Mouse (Mus musculus) limb, embryonic 14.5 days (tissue): ENCODE data around the gene Lgals1. TPM values are rescaled to one million over a fixed set of nuclear protein-coding genes. Genes with fewer than 3 reads are reported as not detected.

Source experiments
- ATAC-seq: fragments of 200-750 bp; cut with Nextera tagmentation; 2 replicates; pipeline ENCODE4 v1.8.0; 2017; ENCODE audit warnings: low read depth, moderate number of reproducible peaks, moderate TSS enrichment; ENCODE audit not compliant: low FRiP score
- DNase-seq: peaks from one replicate; pipeline ENCODE4 v3.0.0-alpha.2; 2015; ENCODE audit warnings: low spot score
- H3K27ac ChIP-seq: fragments of 300-500 bp; sonication (generic); replicated peaks from 2 replicates; pipeline ENCODE4 v1.5.1; 2014; ENCODE audit warnings: low read depth, mild to moderate bottlenecking, low read length, moderate library complexity, mixed read lengths
- H3K27me3 ChIP-seq: fragments of 300-500 bp; sonication (generic); 2 replicates; pipeline ENCODE4 v1.6.1; 2014; ENCODE audit warnings: low read length, mixed read lengths; ENCODE audit not compliant: control insufficient read depth, insufficient read depth
- H3K36me3 ChIP-seq: fragments of 300-500 bp; sonication (generic); 2 replicates; pipeline ENCODE4 v1.6.1; 2014; ENCODE audit warnings: mild to moderate bottlenecking, low read length, moderate library complexity, mixed read lengths; ENCODE audit not compliant: control insufficient read depth, insufficient read depth
- H3K4me1 ChIP-seq: fragments of 300-500 bp; sonication (generic); 2 replicates; pipeline ENCODE4 v1.6.1; 2014; ENCODE audit warnings: antibody characterized with exemption, low read length, mixed read lengths; ENCODE audit not compliant: control insufficient read depth, insufficient read depth
- H3K4me2 ChIP-seq: fragments of 300-500 bp; sonication (generic); replicated peaks from 2 replicates; pipeline ENCODE4 v1.6.1; 2014; ENCODE audit warnings: low read depth, mild to moderate bottlenecking, low read length, moderate library complexity; ENCODE audit not compliant: severe bottlenecking
- H3K4me3 ChIP-seq: fragments of 300-500 bp; sonication (generic); replicated peaks from 2 replicates; pipeline ENCODE4 v1.5.1; 2014; ENCODE audit warnings: low read length
- H3K9ac ChIP-seq: fragments of 300-500 bp; sonication (generic); 2 replicates; pipeline ENCODE4 v1.6.1; 2014; ENCODE audit warnings: mild to moderate bottlenecking, low read depth, low read length, moderate library complexity; ENCODE audit not compliant: severe bottlenecking
- H3K9me3 ChIP-seq: fragments of 300-500 bp; sonication (generic); 2 replicates; pipeline ENCODE4 v1.6.1; 2016; ENCODE audit warnings: low read length; ENCODE audit not compliant: control insufficient read depth
- POLR2A ChIP-seq: fragments of 200-500 bp; IDR thresholded peaks from 2 replicates; pipeline ENCODE4 v1.8.0; 2012; ENCODE audit warnings: inconsistent platforms, mild to moderate bottlenecking, moderate library complexity, borderline replicate concordance; ENCODE audit not compliant: insufficient read depth, insufficient read length; ENCODE audit errors: extremely low read depth
- WGBS: fragments of 180-500 bp; shearing (Covaris S2); extraction: QIAGEN DNeasy Blood & Tissue Kit; methylation state at CpG from one replicate; pipeline ENCODE4 v1.1.7; 2014; 5-methylcytosine and 5-hydroxymethylcytosine counted together
- polyA plus RNA-seq, 2 experiments: library from polyadenylated mRNA; depleted of rRNA in 1 of 2; stranded (reverse) in 1 of 2; unstranded in 1 of 2; fragments of >200 nt; fragmentation: Nextera tagmentation in 1 of 2; extraction: Ambion mirVana in 1 of 2; gene quantifications; 2 replicates each; pipeline versions ENCODE4 v1.2.1 to v1.2.3; 2012 to 2014

Lgals1 gene
- polyA plus RNA-seq, 2 experiments = 2,309 to 2,738 TPM

DNA sequence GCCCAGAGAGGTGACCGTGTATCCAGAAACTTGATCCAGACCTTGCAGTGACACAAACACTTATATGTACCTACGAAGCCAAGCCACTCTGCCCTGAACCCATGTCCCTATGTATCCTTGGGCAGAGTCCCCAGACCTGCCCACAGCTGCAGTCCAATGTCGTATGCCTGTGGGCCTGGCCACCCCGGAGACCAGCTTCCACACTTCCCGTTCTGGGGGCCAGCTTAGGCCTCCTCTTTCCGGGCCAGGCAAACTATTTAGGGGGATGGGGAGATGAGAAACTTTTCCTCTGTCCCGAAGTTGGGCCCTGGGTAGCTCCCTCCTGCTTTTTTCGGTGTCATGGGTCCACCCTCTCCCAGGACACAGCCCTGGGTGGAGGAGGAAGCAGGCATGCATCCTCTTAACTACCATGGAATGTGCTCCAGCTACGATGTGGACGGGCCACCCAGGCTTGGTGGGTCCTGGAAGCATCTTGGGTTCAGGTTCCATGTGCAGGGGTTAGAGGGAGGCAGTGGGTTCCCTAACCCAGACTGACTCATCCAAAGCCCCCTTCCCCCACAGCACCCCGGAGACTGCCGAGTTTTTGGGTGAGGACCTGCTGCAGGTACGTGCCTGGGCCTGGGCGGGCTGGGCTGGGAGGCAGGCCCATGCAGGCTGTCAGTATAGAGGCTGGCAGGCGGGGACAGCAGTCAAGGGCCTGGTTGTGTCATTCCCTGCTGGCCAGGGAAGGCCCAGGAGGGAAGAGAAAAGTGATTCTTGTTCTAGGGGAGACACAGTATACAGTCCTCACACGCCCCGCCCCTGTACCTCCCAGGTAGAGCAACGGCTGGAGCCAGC lies 25.7 kb upstream of the Lgals1 start:
- ATAC-seq (peak; percentile 7; the same call in 1 of the 2 replicates), DNase-seq (no peak)
- Histone ChIP-seq H3K4me1 (peaks cover 28% of the 10 kb centered on the region), H3K36me3 (peaks cover 35% of the 10 kb centered on the region), H3K4me2 (peak overlapping the region; percentile 82), H3K9ac (peak overlapping the region; percentile 64), H3K4me3 (peak overlapping the region; percentile 61), H3K9me3 (no peaks in the 10 kb centered on the region), H3K27me3 (no peaks in the 10 kb centered on the region), H3K27ac (peak overlapping the region; percentile 23)
- WGBS = 15% methylated on average over 18 of the region's 18 CpGs
- no peak for TF ChIP-seq POLR2A

DNA sequence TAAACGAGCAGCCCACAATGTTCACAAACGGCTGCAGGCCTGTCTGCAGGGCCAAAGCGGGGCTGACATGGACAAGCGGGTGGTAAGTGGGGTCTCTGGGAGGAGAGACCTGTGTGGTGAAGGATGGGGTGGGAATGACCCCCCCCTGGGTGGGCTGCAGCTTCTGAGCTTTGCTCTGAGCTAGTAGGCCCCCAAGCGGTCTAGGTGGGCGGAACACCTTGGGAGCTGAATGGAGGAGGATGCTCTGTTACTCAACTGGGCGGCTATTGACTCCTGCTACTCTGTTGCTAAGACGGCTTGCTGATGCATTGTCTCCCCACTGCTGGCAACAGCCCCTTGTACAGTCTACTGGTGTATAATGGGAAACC lies 25.1 kb upstream of the Lgals1 start:
- H3K27ac ChIP-seq = no peak overlapping the region
- peaks cover 41% of the 10 kb centered on the region for H3K36me3 ChIP-seq
- TF ChIP-seq POLR2A = no peak
- no peaks in the 10 kb centered on the region for H3K9me3 ChIP-seq
- WGBS = 45% methylated on average over 8 of the region's 8 CpGs
- DNase-seq = no peak
- peak overlapping the region; percentile 82 for H3K4me2 ChIP-seq
- ATAC-seq = no peak
- peaks cover 26% of the 10 kb centered on the region for H3K4me1 ChIP-seq
- H3K27me3 ChIP-seq = no peaks in the 10 kb centered on the region
- H3K4me3 ChIP-seq = peak overlapping the region; percentile 61
- H3K9ac ChIP-seq = peak overlapping the region; percentile 64

DNA sequence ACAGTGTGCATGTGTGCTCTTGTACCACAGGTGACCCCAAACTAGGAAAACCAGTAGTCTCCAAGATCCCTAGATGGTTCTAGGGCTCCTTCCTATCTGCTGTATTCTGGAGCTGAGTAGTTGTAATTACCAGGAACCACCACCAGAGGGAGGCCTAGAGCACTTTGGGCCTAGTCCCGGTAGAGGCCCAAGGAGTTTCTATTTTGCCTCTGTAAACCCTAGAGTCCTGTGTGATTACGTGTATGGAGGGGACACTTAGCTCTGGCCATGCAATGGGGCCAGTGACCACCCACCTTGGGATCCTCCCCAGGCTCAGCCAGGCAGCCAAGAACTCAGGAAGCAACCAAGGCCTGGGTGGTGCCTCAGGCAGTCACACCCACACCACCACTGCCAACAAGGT lies 23.3 kb upstream of the Lgals1 start:
- H3K4me2 ChIP-seq = no peak overlapping the region
- peak; percentile 87 for DNase-seq
- no peak overlapping the region for H3K4me3 ChIP-seq
- H3K9me3 ChIP-seq = no peaks in the 10 kb centered on the region
- peaks cover 57% of the 10 kb centered on the region for H3K36me3 ChIP-seq
- no peak for TF ChIP-seq POLR2A
- H3K27ac ChIP-seq = no peak overlapping the region
- ATAC-seq = peak; percentile 27; the same call in 1 of the 2 replicates
- no peak overlapping the region for H3K9ac ChIP-seq
- 10% methylated on average over 2 of the region's 2 CpGs for WGBS
- no peaks in the 10 kb centered on the region for H3K27me3 ChIP-seq
- peaks cover 22% of the 10 kb centered on the region for H3K4me1 ChIP-seq

DNA sequence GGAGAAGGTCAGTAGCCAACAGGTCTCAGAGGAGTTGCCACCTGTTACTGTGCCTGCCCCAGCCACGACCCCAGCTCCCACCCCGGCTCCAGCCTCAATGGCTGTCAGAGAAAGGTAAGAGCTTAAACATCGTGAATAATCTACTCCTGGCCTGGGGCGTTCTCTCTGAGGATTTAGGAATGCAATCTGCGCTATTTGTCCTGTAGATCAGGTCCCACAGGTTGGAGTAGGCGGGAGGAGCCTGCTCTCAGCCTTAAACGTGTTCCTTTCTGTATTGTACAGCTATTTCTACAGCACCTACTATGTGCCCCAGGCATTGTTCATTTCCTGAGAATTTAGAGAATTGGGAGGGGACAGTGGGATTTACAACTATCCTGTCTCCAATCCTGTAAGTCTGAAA lies 18.1 kb upstream of the Lgals1 start:
- 0 out of 2 replicates have a peak, but pooled peaks cover 3% of the 10 kb centered on the region for H3K4me1 ChIP-seq
- H3K27ac ChIP-seq = no peak overlapping the region
- WGBS = 72% methylated on average over 7 of the region's 7 CpGs
- H3K9ac ChIP-seq = no peak overlapping the region
- no peaks in the 10 kb centered on the region for H3K9me3 ChIP-seq
- H3K36me3 ChIP-seq = peaks cover 85% of the 10 kb centered on the region
- DNase-seq (no peak), ATAC-seq (no peak)
- no peak overlapping the region for H3K4me2 ChIP-seq
- TF ChIP-seq POLR2A = no peak
- H3K4me3 ChIP-seq = no peak overlapping the region
- no peaks in the 10 kb centered on the region for H3K27me3 ChIP-seq

DNA sequence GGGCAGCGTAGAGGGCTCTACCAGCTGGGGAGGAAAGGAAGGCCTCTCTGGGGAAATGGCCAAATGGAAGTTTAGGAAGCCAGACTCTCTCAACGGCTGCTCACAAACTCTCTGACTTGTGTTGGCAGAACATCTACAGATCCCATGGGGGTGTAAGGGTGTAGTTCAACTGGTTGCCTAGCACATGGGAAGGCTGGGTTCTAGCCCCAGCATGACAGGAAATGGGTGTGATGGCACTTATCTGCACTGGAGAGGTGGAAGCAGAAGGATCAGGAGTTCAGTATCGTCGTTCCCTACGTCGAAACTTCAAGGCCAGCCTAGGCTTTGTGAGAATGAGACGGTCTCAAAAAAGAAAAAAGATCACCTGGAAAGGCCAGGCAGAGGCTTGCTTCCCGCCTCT lies 17.5 kb upstream of the Lgals1 start:
- Histone ChIP-seq H3K4me2 (no peak overlapping the region), H3K27ac (no peak overlapping the region), H3K4me3 (no peak overlapping the region), H3K27me3 (no peaks in the 10 kb centered on the region), H3K36me3 (peaks cover 80% of the 10 kb centered on the region), H3K4me1 (0 out of 2 replicates have a peak, but pooled peaks cover 4% of the 10 kb centered on the region), H3K9me3 (no peaks in the 10 kb centered on the region), H3K9ac (no peak overlapping the region)
- DNase-seq (no peak), ATAC-seq (no peak)
- 89% methylated on average over 8 of the region's 8 CpGs for WGBS
- no peak for TF ChIP-seq POLR2A
